Mouse (Mus musculus): ENCODE measurements around the gene Lgals12. TPM values are rescaled to one million over a fixed set of nuclear protein-coding genes. Genes with fewer than 3 reads are reported as not detected.

The Lgals12 gene
- polyA plus RNA-seq, 1 experiment = 0.31 TPM

DNA sequence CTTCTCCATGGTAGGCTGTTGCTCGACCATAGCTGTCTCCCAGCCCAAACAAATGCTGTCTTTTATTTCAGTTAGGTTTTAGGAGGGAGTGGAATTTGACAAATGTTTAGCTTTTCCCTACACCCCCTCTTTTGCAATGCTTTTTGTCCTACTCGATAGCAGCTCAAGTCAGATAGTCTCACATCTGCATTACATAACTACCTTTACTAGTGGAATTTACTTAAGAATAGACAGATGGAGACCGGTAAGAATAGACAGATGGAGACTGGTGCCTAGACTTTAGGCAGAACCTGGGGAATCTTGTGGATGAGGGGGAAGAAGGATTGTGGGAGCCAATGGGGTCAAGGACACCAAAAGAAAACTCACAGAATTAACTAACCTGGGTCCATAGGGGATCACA lies 23.4 kb downstream of the Lgals12 start:
- Histone ChIP-seq H3K4me3 (no peak overlapping the region), H3K27me3 (ENCODE audit: control insufficient read depth, insufficient read depth, insufficient read length) (no peaks in the 10 kb centered on the region), H3K79me2 (ENCODE audit: control insufficient read depth, insufficient read depth) (no peaks in the 10 kb centered on the region), H3K4me2 (ENCODE audit: low read depth) (no peak overlapping the region), H3K36me3 (ENCODE audit: control insufficient read depth, insufficient read depth) (peaks cover 25% of the 10 kb centered on the region), H3ac (ENCODE audit: control insufficient read depth, insufficient read length) (no peak overlapping the region)
- no peak for TF ChIP-seq SRF (IDR thresholded peaks at IDR 0.05; ENCODE audit: control insufficient read depth, insufficient read length, low read depth)
- no peak for TF ChIP-seq TCF3 (IDR thresholded peaks at IDR 0.05; ENCODE audit: insufficient read length, low read depth)
- no peak for TF ChIP-seq CEBPB (IDR thresholded peaks at IDR 0.05; ENCODE audit: insufficient read depth, poor library complexity, severe bottlenecking)
- TF ChIP-seq POLR2A (IDR thresholded peaks at IDR 0.05; ENCODE audit: insufficient read length, low read depth) = no peak
- TF ChIP-seq MYOD1 (IDR thresholded peaks at IDR 0.05; ENCODE audit: control insufficient read depth in 1 of 3, insufficient read length in 2 of 3, low read depth in 2 of 3) = no peak
- no peak for TF ChIP-seq E2F4 (IDR thresholded peaks at IDR 0.05; ENCODE audit: insufficient read depth)
- no peak for TF ChIP-seq MYOG (IDR thresholded peaks at IDR 0.05; ENCODE audit: control insufficient read depth in 1 of 3, insufficient read depth in 1 of 3, insufficient read length in 2 of 3, low read depth in 2 of 3)
- no peak for TF ChIP-seq POLR2AphosphoS2 (IDR thresholded peaks at IDR 0.05; ENCODE audit: insufficient read length, low read depth)
- no peak for TF ChIP-seq MAX (IDR thresholded peaks at IDR 0.05; ENCODE audit: low read depth)
- TF ChIP-seq USF1 (IDR thresholded peaks at IDR 0.05; ENCODE audit: low read depth) = no peak
- no peak for TF ChIP-seq REST (IDR thresholded peaks at IDR 0.05; ENCODE audit: insufficient read depth, insufficient read length)
- no peak for TF ChIP-seq TCF12 (IDR thresholded peaks at IDR 0.05; ENCODE audit: insufficient read depth, poor library complexity, severe bottlenecking)

DNA sequence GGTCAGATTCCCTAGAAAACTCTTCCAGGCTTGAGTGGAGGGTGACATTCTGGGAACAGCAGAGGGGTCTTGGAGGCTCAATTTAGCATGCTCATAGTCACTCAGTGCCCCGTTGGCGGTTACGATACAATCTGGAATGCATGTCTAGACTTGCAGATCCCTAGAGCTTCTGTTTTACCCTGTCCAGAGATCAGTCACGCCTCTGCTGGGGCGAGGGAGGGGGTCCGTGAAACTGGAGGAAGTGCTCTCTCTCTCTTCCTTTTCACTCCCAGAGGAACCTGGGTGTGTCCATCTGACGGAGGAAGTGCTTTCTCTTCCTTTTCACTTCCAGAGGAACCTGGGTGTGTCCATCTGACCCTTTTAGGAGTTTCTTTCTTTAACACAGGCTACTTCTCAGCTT lies 23.9 kb downstream of the Lgals12 start:
- Histone ChIP-seq H3K27me3 (ENCODE audit: control insufficient read depth, insufficient read depth, insufficient read length) (no peaks in the 10 kb centered on the region), H3K79me2 (ENCODE audit: control insufficient read depth, insufficient read depth) (no peaks in the 10 kb centered on the region), H3K36me3 (ENCODE audit: control insufficient read depth, insufficient read depth) (peaks cover 25% of the 10 kb centered on the region), H3K4me2 (ENCODE audit: low read depth) (no peak overlapping the region), H3ac (ENCODE audit: control insufficient read depth, insufficient read length) (no peak overlapping the region), H3K4me3 (no peak overlapping the region)
- TF ChIP-seq USF1 (IDR thresholded peaks at IDR 0.05; ENCODE audit: low read depth) (no peak), SRF (IDR thresholded peaks at IDR 0.05; ENCODE audit: control insufficient read depth, insufficient read length, low read depth) (no peak), TCF3 (IDR thresholded peaks at IDR 0.05; ENCODE audit: insufficient read length, low read depth) (no peak), MYOD1 (IDR thresholded peaks at IDR 0.05; ENCODE audit: control insufficient read depth in 1 of 3, insufficient read length in 2 of 3, low read depth in 2 of 3) (no peak), REST (IDR thresholded peaks at IDR 0.05; ENCODE audit: insufficient read depth, insufficient read length) (no peak), TCF12 (IDR thresholded peaks at IDR 0.05; ENCODE audit: insufficient read depth, poor library complexity, severe bottlenecking) (no peak), MYOG (IDR thresholded peaks at IDR 0.05; ENCODE audit: control insufficient read depth in 1 of 3, insufficient read depth in 1 of 3, insufficient read length in 2 of 3, low read depth in 2 of 3) (no peak), E2F4 (IDR thresholded peaks at IDR 0.05; ENCODE audit: insufficient read depth) (no peak), POLR2AphosphoS2 (IDR thresholded peaks at IDR 0.05; ENCODE audit: insufficient read length, low read depth) (no peak), MAX (IDR thresholded peaks at IDR 0.05; ENCODE audit: low read depth) (no peak), POLR2A (IDR thresholded peaks at IDR 0.05; ENCODE audit: insufficient read length, low read depth) (no peak), CEBPB (IDR thresholded peaks at IDR 0.05; ENCODE audit: insufficient read depth, poor library complexity, severe bottlenecking) (no peak)

DNA sequence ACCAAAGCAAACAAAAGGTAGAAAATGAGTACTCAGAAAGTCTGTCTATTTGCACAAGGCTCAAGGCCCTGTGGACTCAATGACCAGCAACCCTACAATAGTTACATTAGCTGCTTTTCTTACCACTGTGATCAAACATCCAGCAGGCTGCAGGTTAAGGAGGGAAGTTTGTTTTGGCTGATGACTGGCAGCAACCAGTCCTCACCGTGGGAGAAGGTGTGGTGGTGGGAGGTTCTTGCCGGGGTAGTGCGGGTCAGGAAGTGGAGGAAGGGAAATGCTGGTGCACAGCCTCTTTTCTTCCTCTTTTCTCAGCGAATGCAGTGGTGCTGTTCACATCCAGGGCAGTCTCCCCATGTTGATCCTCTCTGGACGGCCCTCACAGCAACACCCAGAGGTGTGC lies 26.0 kb downstream of the Lgals12 start:
- no peaks in the 10 kb centered on the region for H3K79me2 ChIP-seq (ENCODE audit: control insufficient read depth, insufficient read depth)
- peaks cover 21% of the 10 kb centered on the region for H3K36me3 ChIP-seq (ENCODE audit: control insufficient read depth, insufficient read depth)
- no peak overlapping the region for H3K4me2 ChIP-seq (ENCODE audit: low read depth)
- H3K27me3 ChIP-seq (ENCODE audit: control insufficient read depth, insufficient read depth, insufficient read length) = no peaks in the 10 kb centered on the region
- TF ChIP-seq POLR2AphosphoS2 (IDR thresholded peaks at IDR 0.05; ENCODE audit: insufficient read length, low read depth) (no peak), E2F4 (IDR thresholded peaks at IDR 0.05; ENCODE audit: insufficient read depth) (no peak), MAX (IDR thresholded peaks at IDR 0.05; ENCODE audit: low read depth) (no peak), MYOD1 (IDR thresholded peaks at IDR 0.05; ENCODE audit: control insufficient read depth in 1 of 3, insufficient read length in 2 of 3, low read depth in 2 of 3) (no peak), USF1 (IDR thresholded peaks at IDR 0.05; ENCODE audit: low read depth) (no peak), SRF (IDR thresholded peaks at IDR 0.05; ENCODE audit: control insufficient read depth, insufficient read length, low read depth) (no peak), MYOG (IDR thresholded peaks at IDR 0.05; ENCODE audit: control insufficient read depth in 1 of 3, insufficient read depth in 1 of 3, insufficient read length in 2 of 3, low read depth in 2 of 3) (no peak), POLR2A (IDR thresholded peaks at IDR 0.05; ENCODE audit: insufficient read length, low read depth) (no peak), TCF3 (IDR thresholded peaks at IDR 0.05; ENCODE audit: insufficient read length, low read depth) (no peak), REST (IDR thresholded peaks at IDR 0.05; ENCODE audit: insufficient read depth, insufficient read length) (no peak), TCF12 (IDR thresholded peaks at IDR 0.05; ENCODE audit: insufficient read depth, poor library complexity, severe bottlenecking) (no peak), CEBPB (IDR thresholded peaks at IDR 0.05; ENCODE audit: insufficient read depth, poor library complexity, severe bottlenecking) (no peak)
- no peak overlapping the region for H3ac ChIP-seq (ENCODE audit: control insufficient read depth, insufficient read length)
- no peak overlapping the region for H3K4me3 ChIP-seq

DNA sequence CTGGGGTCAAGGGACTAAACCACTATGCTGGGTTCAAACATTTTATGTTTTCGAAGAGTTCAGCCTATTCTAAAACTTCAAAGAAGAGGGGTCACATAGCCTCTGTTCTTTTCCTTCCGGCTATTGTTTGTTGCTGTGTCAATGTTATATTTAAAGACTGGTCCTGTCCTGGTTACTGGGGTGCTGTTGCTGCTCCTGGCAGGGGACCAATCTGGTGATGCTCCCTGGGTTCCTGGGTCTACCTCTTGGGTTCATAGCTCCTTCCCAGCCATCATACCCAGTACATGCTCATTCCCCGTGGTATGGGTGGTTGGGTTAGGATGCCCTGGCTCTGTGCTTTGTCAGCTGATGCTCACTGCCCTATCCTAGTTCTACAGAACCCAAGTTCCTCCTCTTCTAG lies 29.3 kb downstream of the Lgals12 start:
- Histone ChIP-seq H3K4me3 (no peak overlapping the region), H3K79me2 (ENCODE audit: control insufficient read depth, insufficient read depth) (no peaks in the 10 kb centered on the region), H3K36me3 (ENCODE audit: control insufficient read depth, insufficient read depth) (peaks cover 19% of the 10 kb centered on the region), H3K4me2 (ENCODE audit: low read depth) (no peak overlapping the region), H3ac (ENCODE audit: control insufficient read depth, insufficient read length) (no peak overlapping the region), H3K27me3 (ENCODE audit: control insufficient read depth, insufficient read depth, insufficient read length) (no peaks in the 10 kb centered on the region)
- TF ChIP-seq MYOG (IDR thresholded peaks at IDR 0.05; ENCODE audit: control insufficient read depth in 1 of 3, insufficient read depth in 1 of 3, insufficient read length in 2 of 3, low read depth in 2 of 3) = no peak
- no peak for TF ChIP-seq USF1 (IDR thresholded peaks at IDR 0.05; ENCODE audit: low read depth)
- TF ChIP-seq POLR2A (IDR thresholded peaks at IDR 0.05; ENCODE audit: insufficient read length, low read depth) = no peak
- no peak for TF ChIP-seq CEBPB (IDR thresholded peaks at IDR 0.05; ENCODE audit: insufficient read depth, poor library complexity, severe bottlenecking)
- TF ChIP-seq MAX (IDR thresholded peaks at IDR 0.05; ENCODE audit: low read depth) = no peak
- TF ChIP-seq POLR2AphosphoS2 (IDR thresholded peaks at IDR 0.05; ENCODE audit: insufficient read length, low read depth) = no peak
- TF ChIP-seq SRF (IDR thresholded peaks at IDR 0.05; ENCODE audit: control insufficient read depth, insufficient read length, low read depth) = no peak
- TF ChIP-seq E2F4 (IDR thresholded peaks at IDR 0.05; ENCODE audit: insufficient read depth) = no peak
- TF ChIP-seq REST (IDR thresholded peaks at IDR 0.05; ENCODE audit: insufficient read depth, insufficient read length) = no peak
- no peak for TF ChIP-seq TCF3 (IDR thresholded peaks at IDR 0.05; ENCODE audit: insufficient read length, low read depth)
- no peak for TF ChIP-seq TCF12 (IDR thresholded peaks at IDR 0.05; ENCODE audit: insufficient read depth, poor library complexity, severe bottlenecking)
- TF ChIP-seq MYOD1 (IDR thresholded peaks at IDR 0.05; ENCODE audit: control insufficient read depth in 1 of 3, insufficient read length in 2 of 3, low read depth in 2 of 3) = no peak

All from myocyte (in vitro differentiated cells).